Mouse (Mus musculus): Measurements from ENCODE around the gene Gm15294. TPM values are rescaled to one million over a fixed set of nuclear protein-coding genes. Genes with fewer than 3 reads are reported as not detected.

Gene Gm15294
- total RNA-seq (2015) (not detected in 2 replicates), total RNA-seq (2017) (not detected in 2 replicates)

GRCm38 (mm10) chrX:141875135-141875534 is at the start of gene Gm15294:
Gene Gm15294 (minus strand): TSS chrX:141875235.
- ATAC-seq (ENCODE audit: poor library complexity, severe bottlenecking) = no peak

DNA sequence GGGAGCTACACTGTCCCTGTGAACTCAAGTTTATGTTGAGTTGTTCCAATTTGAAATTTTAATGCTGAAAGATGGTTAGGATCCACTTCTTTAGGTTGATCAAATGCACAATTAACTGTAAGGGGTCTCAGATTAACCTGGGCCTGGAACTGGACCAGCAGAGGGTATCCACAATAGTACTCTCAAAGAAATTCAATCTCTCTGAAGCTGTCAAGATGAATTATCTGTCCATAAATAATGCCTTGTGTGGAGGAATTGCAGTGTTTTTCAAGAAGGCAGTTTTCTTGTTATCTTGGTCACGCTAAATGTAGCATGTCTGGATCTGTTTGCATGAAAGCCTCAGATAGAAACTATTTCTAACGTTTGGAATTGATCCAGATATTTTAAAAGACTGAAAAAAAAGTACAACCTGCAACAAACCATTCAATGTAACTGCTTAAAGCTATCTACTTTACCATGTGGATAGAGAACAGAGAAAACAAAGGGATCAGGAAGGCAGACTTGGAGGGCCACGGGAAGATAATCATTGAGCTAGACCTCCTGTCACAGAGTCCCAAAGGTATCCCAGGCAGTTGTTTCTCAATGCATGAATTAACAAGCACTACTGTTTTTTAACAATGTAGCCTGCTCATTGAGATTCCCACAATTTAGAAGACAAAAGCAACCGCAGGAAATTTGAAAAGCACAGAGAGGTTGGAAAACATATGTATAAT is 9.5 kb upstream of the Gm15294 start:
- ATAC-seq (ENCODE audit: poor library complexity, severe bottlenecking) = no peak

- no peak for ATAC-seq (ENCODE audit: poor library complexity, severe bottlenecking)
These were observed 1.0 kb downstream of the Gm15294 start for GRCm38 (mm10) chrX:141874024-141874423.

DNA sequence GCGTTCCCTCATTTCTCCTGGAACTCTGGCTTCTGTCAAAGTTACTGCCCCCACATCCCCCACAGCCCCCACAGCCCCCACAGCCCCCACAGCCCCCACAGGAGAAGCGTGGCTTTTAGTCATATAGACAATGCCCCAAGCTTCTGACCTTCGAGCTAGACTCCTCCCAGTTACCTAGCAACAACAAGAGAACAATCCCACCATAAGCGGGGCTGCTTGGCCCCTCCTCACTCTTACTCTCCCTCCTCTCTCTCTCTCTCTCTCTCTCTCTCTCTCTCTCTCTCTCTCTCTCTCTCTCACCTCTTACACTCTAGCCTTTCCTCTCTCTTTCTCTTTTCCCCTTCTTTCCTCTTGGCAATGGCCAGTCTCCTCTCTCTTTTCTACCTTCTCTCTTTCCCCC is 1.4 kb downstream of the Gm15294 start:
- ATAC-seq (ENCODE audit: poor library complexity, severe bottlenecking) = no peak

DNA sequence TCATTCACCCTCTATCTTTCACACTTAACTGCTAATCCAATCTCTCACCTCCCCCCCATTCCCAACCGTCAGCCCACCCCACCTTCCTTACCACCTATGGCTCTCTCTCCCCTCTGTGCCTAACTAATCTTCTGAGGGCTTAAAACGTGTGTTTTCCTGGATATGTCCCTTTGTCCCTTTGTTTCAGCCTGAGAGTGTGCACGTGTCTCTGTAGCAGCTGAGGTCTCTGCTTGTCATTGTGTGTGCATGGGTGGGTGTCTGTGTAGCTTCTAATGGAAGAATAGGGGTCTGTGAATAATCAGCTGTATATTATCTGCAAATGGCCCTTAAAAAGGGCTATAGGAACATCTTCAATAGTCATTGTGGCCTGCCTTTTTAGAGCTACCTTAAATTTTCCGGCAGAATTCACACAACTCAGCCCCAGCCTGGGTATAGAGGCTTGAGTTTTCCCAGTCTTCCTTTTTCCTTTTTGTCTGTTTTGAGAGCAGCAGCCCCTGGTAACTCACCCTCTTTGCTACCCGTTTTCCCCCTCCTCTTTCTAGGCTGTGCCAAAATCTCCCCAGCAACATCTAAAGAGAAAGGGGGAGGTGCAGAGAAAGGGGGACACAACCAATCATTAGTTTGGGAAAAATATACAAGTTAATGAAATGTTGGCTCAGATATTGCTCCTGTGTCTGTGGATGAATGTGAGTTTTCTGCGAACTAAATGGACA is 19.2 kb downstream of the Gm15294 start:
- no peak for ATAC-seq (ENCODE audit: poor library complexity, severe bottlenecking)

Other genes starting within 250 kb of the Gm15294 start
- gene Irs4, start 150.0 kb downstream of the Gm15294 start, total RNA-seq (2015) = not detected in 2 replicates
- gene Irs4, start 150.0 kb downstream of the Gm15294 start, total RNA-seq (2017) = not detected in 2 replicates